Mouse (Mus musculus): ENCODE data around the gene 4930516K23Rik. TPM values are rescaled to one million over a fixed set of nuclear protein-coding genes. Genes with fewer than 3 reads are reported as not detected.

4930516K23Rik gene
- total RNA-seq (2023): not detected

DNA sequence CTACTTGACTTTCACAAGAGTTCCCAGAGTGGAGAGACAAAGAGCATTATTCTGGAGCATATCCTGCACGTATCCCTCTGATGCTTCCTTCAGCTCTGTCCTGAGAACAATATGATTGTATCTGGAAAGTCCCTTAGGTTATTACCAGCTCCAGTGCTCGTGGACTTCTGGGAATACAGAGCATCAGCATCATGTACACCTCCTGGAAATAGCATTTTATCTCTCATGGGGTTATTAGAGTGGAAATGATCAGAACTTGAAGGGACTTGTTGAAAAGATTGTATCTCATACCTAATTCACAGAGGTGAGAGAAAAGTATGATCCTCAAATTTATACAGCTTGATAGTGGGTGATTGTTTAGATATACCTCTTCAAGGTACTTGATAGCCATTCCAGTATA is at the start of gene 4930516K23Rik:
TSS of gene 4930516K23Rik (minus strand) at position 101 of the 400 bp plus-strand sequence.

GRCm38 (mm10) chr7:104104757-104104972 is 43.4 kb upstream of the 4930516K23Rik start, which contains the start of gene Olfr646:
Gene Olfr646 (plus strand): TSS chr7:104104873.

DNA sequence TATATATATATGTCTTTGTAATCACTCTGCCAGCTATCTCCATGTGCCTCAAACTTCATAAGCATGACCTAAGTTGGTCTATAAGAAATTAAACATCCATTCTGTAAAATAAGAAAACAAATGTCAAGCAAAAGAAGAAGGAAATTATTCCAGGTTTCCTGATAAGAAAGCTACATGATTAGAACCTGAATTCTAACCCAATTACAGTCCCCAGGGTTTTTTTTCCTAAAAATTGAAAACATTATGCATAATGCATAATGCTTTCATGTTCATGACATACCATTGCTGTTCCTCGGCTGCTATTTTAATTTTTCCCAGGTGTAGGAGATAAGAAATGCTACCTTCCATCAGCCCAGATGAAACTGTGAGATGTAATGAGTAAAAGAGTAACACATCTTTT is 24.1 kb upstream of the 4930516K23Rik start, which contains the start of gene Olfr645:
TSS of gene Olfr645 (minus strand) at position 101 of the 400 bp plus-strand sequence.

GRCm38 (mm10) chr7:104071769-104072168 is 10.5 kb upstream of the 4930516K23Rik start, which contains the start of gene Olfr644:
Gene Olfr644 (minus strand): TSS chr7:104071869.

GRCm38 (mm10) chr7:104052566-104052965 is 8.7 kb downstream of the 4930516K23Rik start, which contains the start of gene Olfr642:
Gene Olfr642 (minus strand): TSS chr7:104052666.

GRCm38 (mm10) chr7:104035145-104035544 is 26.1 kb downstream of the 4930516K23Rik start, which contains the start of gene Olfr641:
Gene Olfr641 (plus strand): TSS chr7:104035445.

DNA sequence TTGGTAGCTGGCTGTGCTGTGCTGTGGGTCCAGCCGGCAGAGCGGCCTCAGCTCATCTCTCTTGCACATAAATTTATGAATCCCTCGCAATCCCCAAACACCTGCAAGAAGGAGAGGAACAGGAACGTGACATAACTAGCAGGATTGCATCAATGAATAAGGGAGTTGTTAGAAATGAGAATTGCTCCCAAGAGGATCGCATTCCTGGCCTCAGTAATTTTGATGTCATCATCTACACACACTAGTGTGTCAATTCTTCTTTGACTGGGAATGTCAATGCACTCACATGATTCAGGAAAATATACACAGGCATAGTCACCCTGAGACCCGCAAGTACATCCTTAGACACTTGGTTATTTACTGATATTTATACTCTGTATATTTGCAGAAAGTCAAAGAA is 35.8 kb downstream of the 4930516K23Rik start, which contains the start of gene Olfr640:
TSS of gene Olfr640 (minus strand) at position 101 of the 400 bp plus-strand sequence.

GRCm38 (mm10) chr7:104017203-104017602 is 44.0 kb downstream of the 4930516K23Rik start, which contains the start of gene Olfr639:
Gene Olfr639 (minus strand): TSS chr7:104017303.

Other genes with a start within 250 kb of the 4930516K23Rik start
- 10 to 100 TPM in 1 of 2 experiments, 1 to 10 TPM in 1; 1.7 to 18.8 TPM for gene Hbb-bt, start 247.4 kb downstream of the 4930516K23Rik start, total RNA-seq (2023)
- gene Hbb-bs, start 233.3 kb downstream of the 4930516K23Rik start, total RNA-seq (2023): 100 to 1,000 TPM in 1 of 2 experiments, 10 to 100 TPM in 1; 19.6 to 139 TPM
- gene Hbb-bh2, start 220.9 kb downstream of the 4930516K23Rik start, total RNA-seq (2023): not detected
- gene Hbb-bh1, start 218.3 kb downstream of the 4930516K23Rik start, total RNA-seq (2023): not detected
- gene Hbb-y, start 208.2 kb downstream of the 4930516K23Rik start, total RNA-seq (2023): not detected
- gene Olfr66, start 175.2 kb downstream of the 4930516K23Rik start, total RNA-seq (2023): not detected
- gene Olfr64, start 167.0 kb downstream of the 4930516K23Rik start, total RNA-seq (2023): not detected
- not detected for gene Olfr65, start 158.0 kb downstream of the 4930516K23Rik start, total RNA-seq (2023)
- gene Olfr631, start 132.6 kb downstream of the 4930516K23Rik start, total RNA-seq (2023): not detected
- gene Olfr632, start 127.1 kb downstream of the 4930516K23Rik start, total RNA-seq (2023): not detected
- gene Olfr633, start 117.0 kb downstream of the 4930516K23Rik start, total RNA-seq (2023): not detected
- gene Olfr635, start 90.3 kb downstream of the 4930516K23Rik start, total RNA-seq (2023): not detected
- not detected for gene Olfr638, start 62.7 kb downstream of the 4930516K23Rik start, total RNA-seq (2023)
- under 1 TPM; 0.09 to 0.10 TPM for gene Olfr639, start 44.1 kb downstream of the 4930516K23Rik start, total RNA-seq (2023)
- gene Olfr640, start 35.9 kb downstream of the 4930516K23Rik start, total RNA-seq (2023): not detected
- gene Olfr641, start 26.0 kb downstream of the 4930516K23Rik start, total RNA-seq (2023): not detected
- not detected for gene Olfr642, start 8.8 kb downstream of the 4930516K23Rik start, total RNA-seq (2023)
- not detected for gene Olfr644, start 10.4 kb upstream of the 4930516K23Rik start, total RNA-seq (2023)
- gene Olfr645, start 24.0 kb upstream of the 4930516K23Rik start, total RNA-seq (2023): not detected
- under 1 TPM in 1 of 2 experiments, not detected in 1; 0.15 TPM for gene Olfr646, start 43.4 kb upstream of the 4930516K23Rik start, total RNA-seq (2023)
- gene Ubqln5, start 68.4 kb upstream of the 4930516K23Rik start, total RNA-seq (2023): not detected
- gene Olfr643, start 76.0 kb upstream of the 4930516K23Rik start, total RNA-seq (2023): not detected
- gene Ubqln3, start 81.8 kb upstream of the 4930516K23Rik start, total RNA-seq (2023): not detected
- gene Ubqlnl, start 89.1 kb upstream of the 4930516K23Rik start, total RNA-seq (2023): not detected
- gene Olfm5, start 103.4 kb upstream of the 4930516K23Rik start, total RNA-seq (2023): not detected
- not detected for gene Olfr648, start 121.9 kb upstream of the 4930516K23Rik start, total RNA-seq (2023)
- not detected for gene Olfr649, start 134.5 kb upstream of the 4930516K23Rik start, total RNA-seq (2023)
- gene Trim6, start 157.3 kb upstream of the 4930516K23Rik start, total RNA-seq (2023): under 1 TPM; 0.24 to 0.39 TPM
- 10 to 100 TPM; 20.9 to 21.9 TPM for gene Trim34a, start 183.0 kb upstream of the 4930516K23Rik start, total RNA-seq (2023)
- gene Trim5, start 226.6 kb upstream of the 4930516K23Rik start, total RNA-seq (2023): 10 to 100 TPM; 13.3 to 15.3 TPM

Data from monocyte, adult 59 days (primary cell).